Mouse (Mus musculus): ENCODE measurements around the gene Vps8.

GRCm38 (mm10) chr16:21606249-21607020 is 183.5 kb downstream of the Vps8 start:
- TF ChIP-seq CTCF (conservative IDR thresholded peaks at IDR 0.05; ENCODE audit: insufficient read depth, insufficient read length, low read depth, low read length) (no peak), POLR2A (IDR thresholded peaks at IDR 0.05; ENCODE audit: low read depth, low read length) (no peak)
